Mouse (Mus musculus): ENCODE measurements at regions not wholly inside any gene's neighbourhood (a gene's known extent, or its start where the extent isn't known, plus 50 kb on each side); places are given as distances from the start of the nearest gene placed in this dataset.

DNA sequence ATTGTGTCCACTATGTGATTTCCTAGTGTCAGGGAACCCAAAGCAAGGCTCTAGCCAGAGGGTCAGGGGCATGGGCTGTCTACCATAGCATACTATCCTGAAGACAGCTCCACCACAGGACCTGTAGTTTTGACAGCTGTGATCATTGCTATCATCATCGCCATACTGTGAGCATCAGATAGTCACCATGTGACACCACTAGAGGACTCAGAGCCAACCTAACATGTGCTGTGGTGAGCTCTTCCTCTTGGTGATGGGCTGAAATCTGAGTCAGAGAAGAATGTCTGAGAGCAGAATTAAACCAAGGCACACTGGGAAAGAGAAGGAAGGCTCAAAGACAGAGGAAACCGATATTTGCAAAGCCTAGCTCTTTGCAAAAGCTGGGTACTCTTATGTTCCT, 184.9 kb downstream of the Pdcd6ip start:
- TF ChIP-seq CTCF (IDR thresholded peaks at IDR 0.05; ENCODE audit: borderline replicate concordance, extremely low read depth, insufficient read depth, insufficient read length) (no peak), POLR2A (IDR thresholded peaks at IDR 0.05; ENCODE audit: borderline replicate concordance, extremely low read depth, insufficient read depth, insufficient read length, poor library complexity, severe bottlenecking) (no peak)
